Mouse (Mus musculus): ENCODE measurements at regions not wholly inside any gene's neighbourhood (a gene's known extent, or its start where the extent isn't known, plus 50 kb on each side); places are given as distances from the start of the nearest gene placed in this dataset.

GRCm38 (mm10) chr4:137164429-137164828, 112.9 kb upstream of the Wnt4 start:
- intact Hi-C loops (cut with DNase I) = loop anchor here (1.0 to 10.0 kb wide), 3 partner anchors 144 to 270 kb away; partner anchors contain the start of gene Cela3b
- DNase-seq = peak; percentile 72 to 83

GRCm38 (mm10) chr4:137163962-137164361, 113.3 kb upstream of the Wnt4 start:
- intact Hi-C loops (cut with DNase I) = loop anchor here (1.0 to 10.0 kb wide), 3 partner anchors 144 to 271 kb away; partner anchors contain the start of gene Cela3b
- no peak for DNase-seq

GRCm38 (mm10) chr4:137160526-137160925, 111.9 kb upstream of the Zbtb40 start:
- intact Hi-C loops (cut with DNase I) = loop anchor here (10.0 kb wide), 2 partner anchors 234 to 274 kb away; partner anchors contain the start of gene Cela3b
- DNase-seq = no peak

GRCm38 (mm10) chr4:137158201-137158600, 109.6 kb upstream of the Zbtb40 start:
- intact Hi-C loops (cut with DNase I) = no loop called here

GRCm38 (mm10) chr4:137156441-137157105, 108.0 kb upstream of the Zbtb40 start:
- no peak for DNase-seq
- intact Hi-C loops (cut with DNase I) = no loop called here

More at GRCm38 (mm10) chr4:137158201-137158600, 109.6 kb upstream of the Zbtb40 start:
- no peak for DNase-seq

- no peak for DNase-seq
- intact Hi-C loops (cut with DNase I) = no loop called here
Measured at GRCm38 (mm10) chr4:137148756-137149155, 100.2 kb upstream of the Zbtb40 start.

- no peak for DNase-seq
- intact Hi-C loops (cut with DNase I) = no loop called here
Measured at GRCm38 (mm10) chr4:137147795-137148194, 99.2 kb upstream of the Zbtb40 start.

- no peak for DNase-seq
- intact Hi-C loops (cut with DNase I) = no loop called here
Measured at GRCm38 (mm10) chr4:137146326-137146725, 97.7 kb upstream of the Zbtb40 start.

- intact Hi-C loops (cut with DNase I) = no loop called here
- no peak for DNase-seq
Measured at GRCm38 (mm10) chr4:137142316-137142715, 93.7 kb upstream of the Zbtb40 start.

GRCm38 (mm10) chr4:137139051-137139705, 90.6 kb upstream of the Zbtb40 start:
- DNase-seq = no peak
- intact Hi-C loops (cut with DNase I) = no loop called here

- intact Hi-C loops (cut with DNase I) = no loop called here
- no peak for DNase-seq
Measured at GRCm38 (mm10) chr4:137138127-137138526, 89.5 kb upstream of the Zbtb40 start.

GRCm38 (mm10) chr4:137136313-137136712, 87.7 kb upstream of the Zbtb40 start:
- DNase-seq = no peak

GRCm38 (mm10) chr4:137135792-137136191, 87.2 kb upstream of the Zbtb40 start:
- intact Hi-C loops (cut with DNase I) = no loop called here
- DNase-seq = peak in 1 of 2 experiments; percentile 23

More at GRCm38 (mm10) chr4:137136313-137136712, 87.7 kb upstream of the Zbtb40 start:
- intact Hi-C loops (cut with DNase I) = no loop called here

GRCm38 (mm10) chr4:137134553-137134952, 86.0 kb upstream of the Zbtb40 start:
- intact Hi-C loops (cut with DNase I) = no loop called here
- no peak for DNase-seq

- peak in 1 of 2 experiments; percentile 10 for DNase-seq
- intact Hi-C loops (cut with DNase I) = no loop called here
Measured at GRCm38 (mm10) chr4:137133789-137134188, 85.2 kb upstream of the Zbtb40 start.

GRCm38 (mm10) chr4:137130619-137131212, 82.1 kb upstream of the Zbtb40 start:
- DNase-seq = no peak
- intact Hi-C loops (cut with DNase I) = no loop called here

GRCm38 (mm10) chr4:137128152-137128551, 79.6 kb upstream of the Zbtb40 start:
- no peak for DNase-seq
- intact Hi-C loops (cut with DNase I) = no loop called here

GRCm38 (mm10) chr4:137121684-137122083, 73.1 kb upstream of the Zbtb40 start:
- intact Hi-C loops (cut with DNase I) = no loop called here
- no peak for DNase-seq

GRCm38 (mm10) chr4:137120597-137120996, 72.0 kb upstream of the Zbtb40 start:
- no peak for DNase-seq
- intact Hi-C loops (cut with DNase I) = no loop called here

- intact Hi-C loops (cut with DNase I) = no loop called here
- DNase-seq = no peak
Measured at GRCm38 (mm10) chr4:137118332-137118715, 69.7 kb upstream of the Zbtb40 start.
